Mouse (Mus musculus) ES-CJ7 (cell line): ENCODE data around the gene Sema6d.

Experiments
- DNase-seq: peaks from one replicate; pipeline ENCODE4 v3.0.0; 2011; ENCODE audit warnings: low read depth, low spot score

Gene Sema6d

GRCm38 (mm10) chr2:124399611-124400010 lies 309.8 kb downstream of the Sema6d start:
- DNase-seq = no peak

- no peak for DNase-seq
Observed at GRCm38 (mm10) chr2:124401727-124402380, 312.1 kb downstream of the Sema6d start.

- DNase-seq = no peak
Observed at GRCm38 (mm10) chr2:124403571-124403970, 313.8 kb downstream of the Sema6d start.

- no peak for DNase-seq
Observed at GRCm38 (mm10) chr2:124403981-124404380, 314.2 kb downstream of the Sema6d start.

- DNase-seq = peak; percentile 67
Observed at GRCm38 (mm10) chr2:124404631-124405562, 315.1 kb downstream of the Sema6d start.

GRCm38 (mm10) chr2:124408956-124409355 lies 319.2 kb downstream of the Sema6d start:
- no peak for DNase-seq

GRCm38 (mm10) chr2:124416730-124417129 lies 327.0 kb downstream of the Sema6d start:
- no peak for DNase-seq

- no peak for DNase-seq
Observed at GRCm38 (mm10) chr2:124418319-124418718, 328.6 kb downstream of the Sema6d start.

- DNase-seq = no peak
Observed at GRCm38 (mm10) chr2:124420170-124420825, 330.5 kb downstream of the Sema6d start.

- DNase-seq = no peak
Observed at GRCm38 (mm10) chr2:124429744-124430143, 340.0 kb downstream of the Sema6d start.

- no peak for DNase-seq
Observed at GRCm38 (mm10) chr2:124430708-124431107, 340.9 kb downstream of the Sema6d start.

GRCm38 (mm10) chr2:124435382-124436002 lies 345.7 kb downstream of the Sema6d start:
- no peak for DNase-seq

- no peak for DNase-seq
Observed at GRCm38 (mm10) chr2:124436704-124437103, 346.9 kb downstream of the Sema6d start.

- no peak for DNase-seq
Observed at GRCm38 (mm10) chr2:124444199-124444598, 354.4 kb downstream of the Sema6d start.

- no peak for DNase-seq
Observed at GRCm38 (mm10) chr2:124455881-124456280, 366.1 kb downstream of the Sema6d start.

GRCm38 (mm10) chr2:124456999-124457398 lies 367.2 kb downstream of the Sema6d start:
- DNase-seq = no peak

- DNase-seq = no peak
Observed at GRCm38 (mm10) chr2:124458028-124458427, 368.3 kb downstream of the Sema6d start.

GRCm38 (mm10) chr2:124460956-124461355 lies 371.2 kb downstream of the Sema6d start:
- DNase-seq = no peak

- no peak for DNase-seq
Observed at GRCm38 (mm10) chr2:124461378-124461851, 371.6 kb downstream of the Sema6d start.

GRCm38 (mm10) chr2:124465004-124465946 lies 375.5 kb downstream of the Sema6d start:
- DNase-seq = no peak
